Mouse (Mus musculus) testis, adult 2 months (tissue): ENCODE measurements at regions not wholly inside any gene's neighbourhood (a gene's known extent, or its start where the extent isn't known, plus 50 kb on each side); places are given as distances from the start of the nearest gene placed in this dataset.

ENCODE experiments used
- H3K27ac ChIP-seq: fragments of 200-500 bp; 2 replicates; pipeline ENCODE4 v1.5.1; 2012; ENCODE audit warnings: low read depth, low read length; ENCODE audit not compliant: control insufficient read depth, insufficient read depth
- H3K27me3 ChIP-seq: fragments of 200-500 bp; 2 replicates; pipeline ENCODE4 v1.6.1; 2012; ENCODE audit warnings: mild to moderate bottlenecking, low read length, moderate library complexity; ENCODE audit not compliant: control insufficient read depth, insufficient read depth
- H3K36me3 ChIP-seq: fragments of 200-500 bp; 2 replicates; pipeline ENCODE4 v1.6.1; 2012; ENCODE audit warnings: mild to moderate bottlenecking, low read length; ENCODE audit not compliant: control insufficient read depth, insufficient read depth
- H3K4me1 ChIP-seq: fragments of 200-500 bp; 2 replicates; pipeline ENCODE4 v1.6.1; 2012; ENCODE audit warnings: low read length; ENCODE audit not compliant: control insufficient read depth, insufficient read depth
- H3K4me3 ChIP-seq: fragments of 200-500 bp; 2 replicates; pipeline ENCODE4 v1.5.1; 2012; ENCODE audit warnings: low read depth, mild to moderate bottlenecking, low read length, moderate library complexity, mixed read lengths; ENCODE audit not compliant: control insufficient read depth
- CTCF ChIP-seq: fragments of 200-500 bp; IDR thresholded peaks from 2 replicates; pipeline ENCODE4 v1.5.1; 2012; ENCODE audit warnings: low read depth, mild to moderate bottlenecking, inconsistent platforms, low read length, moderate library complexity; ENCODE audit not compliant: control insufficient read depth, insufficient read depth, insufficient replicate concordance
- POLR2A ChIP-seq: fragments of 200-500 bp; IDR thresholded peaks from 2 replicates; pipeline ENCODE4 v1.6.1; 2012; ENCODE audit warnings: low read depth, mild to moderate bottlenecking, inconsistent platforms, low read length, moderate library complexity; ENCODE audit not compliant: control insufficient read depth

DNA sequence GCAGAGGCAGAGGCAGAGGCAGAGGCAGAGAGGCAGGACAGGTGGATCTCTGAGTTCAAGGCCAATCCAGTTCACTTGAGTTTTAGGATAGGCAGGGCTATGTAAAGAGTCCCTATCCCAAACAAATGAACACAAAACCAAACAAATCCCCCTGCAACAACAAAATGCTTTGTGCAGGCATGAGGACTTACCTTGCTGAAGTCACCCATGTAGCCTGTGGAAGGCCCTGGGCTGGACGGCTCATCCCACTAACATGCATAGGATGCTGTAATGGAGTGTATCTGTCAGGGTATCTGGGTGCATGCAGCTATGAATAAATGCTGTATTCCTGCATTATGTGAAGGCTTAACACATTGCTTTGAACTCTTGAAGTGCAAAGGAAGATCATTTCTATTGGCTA, 74.3 kb upstream of the Otx2 start:
- peaks cover 7% of the 10 kb centered on the region for H3K4me1 ChIP-seq
- H3K36me3 ChIP-seq: no peaks in the 10 kb centered on the region
- no peak overlapping the region for H3K27ac ChIP-seq
- no peak for TF ChIP-seq CTCF
- TF ChIP-seq POLR2A: no peak
- H3K4me3 ChIP-seq: no peak overlapping the region
- H3K27me3 ChIP-seq: no peaks in the 10 kb centered on the region

DNA sequence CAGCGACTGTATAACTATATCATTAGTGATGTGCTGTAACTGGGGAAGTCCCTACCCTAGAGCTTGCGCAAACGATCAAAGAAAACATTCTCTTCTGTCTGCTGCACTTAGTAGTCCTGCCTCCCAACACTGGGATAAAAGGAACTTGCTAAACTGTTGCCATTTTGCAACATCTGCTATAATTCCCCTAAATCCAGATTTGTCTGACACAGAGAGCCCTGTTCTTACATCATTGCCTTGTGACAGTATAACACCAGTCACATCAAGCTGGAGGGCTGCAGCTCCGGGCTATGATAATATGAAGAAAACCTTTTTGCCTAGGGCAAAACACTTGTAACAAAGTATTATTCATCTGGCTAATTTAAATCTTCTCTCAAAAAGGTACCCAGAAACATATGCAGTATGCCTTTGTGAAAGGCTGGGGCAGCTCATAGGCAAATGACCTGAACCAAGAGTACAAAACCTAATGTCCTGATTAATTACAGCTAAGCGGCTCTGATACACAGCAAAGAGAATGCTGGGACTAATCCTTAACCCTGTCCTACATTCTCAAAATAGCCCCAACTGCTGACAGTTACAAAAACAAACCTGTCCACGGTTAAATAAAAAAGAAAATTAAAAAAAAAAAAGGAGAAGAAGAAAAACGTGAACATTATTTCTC, 67.5 kb upstream of the Otx2 start:
- Histone ChIP-seq H3K4me1 (peaks cover 3% of the 10 kb centered on the region; the same call in 1 of the 2 replicates), H3K36me3 (no peaks in the 10 kb centered on the region), H3K27ac (no peak overlapping the region), H3K27me3 (no peaks in the 10 kb centered on the region), H3K4me3 (no peak overlapping the region)
- TF ChIP-seq POLR2A (no peak), CTCF (no peak)

- Histone ChIP-seq H3K27me3 (no peaks in the 10 kb centered on the region), H3K27ac (no peak overlapping the region), H3K4me3 (no peak overlapping the region), H3K4me1 (peaks cover 3% of the 10 kb centered on the region; the same call in 1 of the 2 replicates), H3K36me3 (no peaks in the 10 kb centered on the region)
- no peak for TF ChIP-seq CTCF
- TF ChIP-seq POLR2A: no peak
Measured at GRCm38 (mm10) chr14:48739121-48739520, 65.5 kb upstream of the Otx2 start.

DNA sequence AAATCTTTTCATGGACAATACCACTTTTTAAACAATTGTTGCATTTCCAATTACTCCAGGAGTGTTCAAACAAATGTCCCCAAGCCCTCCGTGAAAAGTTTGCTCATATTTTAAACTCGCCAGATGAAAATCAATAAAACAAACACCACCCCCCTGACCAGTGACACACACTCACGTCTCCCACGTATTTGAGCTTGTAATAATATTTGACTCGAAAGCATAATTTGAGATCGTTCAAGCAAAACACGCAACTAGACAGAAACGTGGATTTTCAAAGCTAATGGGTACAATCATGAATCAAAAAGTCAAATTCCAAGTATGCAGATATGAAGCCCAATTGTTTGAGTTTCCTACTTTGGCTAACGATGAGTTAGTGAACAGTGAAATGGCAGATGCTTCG, 65.0 kb upstream of the Otx2 start:
- Histone ChIP-seq H3K27me3 (no peaks in the 10 kb centered on the region), H3K4me1 (peaks cover 3% of the 10 kb centered on the region; the same call in 1 of the 2 replicates), H3K36me3 (no peaks in the 10 kb centered on the region), H3K27ac (no peak overlapping the region), H3K4me3 (no peak overlapping the region)
- TF ChIP-seq POLR2A (no peak), CTCF (no peak)

DNA sequence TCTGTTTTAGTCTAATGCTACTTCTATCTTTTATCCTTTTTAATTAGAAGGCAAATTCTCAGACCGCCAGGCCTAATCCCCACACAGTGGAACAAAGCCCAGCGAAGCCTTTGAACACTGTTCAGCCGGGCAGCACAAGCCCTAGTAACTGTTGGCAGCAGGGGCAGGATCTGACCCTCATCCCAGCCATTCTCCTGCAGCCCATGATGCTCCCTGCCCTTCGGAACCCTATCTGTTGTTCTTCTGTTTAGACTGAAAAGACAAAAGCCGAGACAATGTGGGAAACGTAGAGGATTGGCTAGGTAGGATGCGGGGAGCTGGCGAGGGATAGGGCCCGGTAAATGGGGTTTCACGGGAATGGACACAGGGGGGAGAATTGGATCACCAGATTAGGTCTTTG, 64.6 kb upstream of the Otx2 start:
- Histone ChIP-seq H3K36me3 (no peaks in the 10 kb centered on the region), H3K27ac (no peak overlapping the region), H3K27me3 (no peaks in the 10 kb centered on the region), H3K4me3 (no peak overlapping the region), H3K4me1 (peaks cover 3% of the 10 kb centered on the region; the same call in 1 of the 2 replicates)
- TF ChIP-seq POLR2A (no peak), CTCF (no peak)

DNA sequence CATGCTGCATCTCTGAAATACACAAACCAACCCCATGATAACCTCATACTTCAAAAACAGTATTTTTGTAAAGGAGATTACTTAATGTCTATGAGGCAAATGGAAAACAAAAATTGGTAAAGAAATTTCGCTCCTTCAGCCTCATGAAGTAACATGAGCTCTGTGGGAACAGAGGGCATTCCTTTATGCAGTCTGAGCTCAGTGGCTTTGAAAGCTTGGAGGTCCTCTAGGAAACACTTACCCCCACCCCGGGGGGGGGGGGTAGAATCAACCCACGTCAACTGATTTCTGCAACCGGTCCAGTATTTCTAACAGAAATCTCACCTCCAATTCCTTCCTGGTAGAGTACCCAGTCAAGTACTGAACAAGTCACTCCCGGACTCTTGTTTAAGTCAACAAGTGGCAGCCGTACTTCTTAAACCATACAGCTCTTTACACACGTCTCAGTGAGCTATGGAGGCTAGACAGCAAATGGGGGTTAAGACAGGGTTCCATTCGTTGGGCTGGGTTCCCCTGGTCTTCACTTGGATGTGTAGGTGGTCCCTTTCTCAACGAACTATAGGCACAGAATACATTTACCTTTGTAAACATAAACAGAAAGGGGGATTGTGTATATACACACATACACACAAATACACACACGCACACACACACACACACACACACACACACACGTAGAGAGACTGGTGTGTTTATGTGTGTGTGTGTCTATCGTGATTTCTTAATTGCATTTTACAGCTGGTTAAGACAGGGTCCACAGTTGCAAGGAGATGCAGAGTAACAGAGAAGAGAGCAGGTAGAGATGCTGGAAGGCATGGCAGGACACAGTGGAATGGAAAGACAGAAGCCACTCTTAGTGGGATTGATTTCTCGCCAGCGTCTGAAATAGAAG, 63.6 kb upstream of the Otx2 start:
- Histone ChIP-seq H3K36me3 (no peaks in the 10 kb centered on the region), H3K27me3 (no peaks in the 10 kb centered on the region), H3K27ac (0 out of 2 replicates have a peak overlapping the region, but pooled peaks have one; percentile 29), H3K4me1 (peaks cover 3% of the 10 kb centered on the region; the same call in 1 of the 2 replicates), H3K4me3 (no peak overlapping the region)
- TF ChIP-seq CTCF: no peak
- TF ChIP-seq POLR2A: no peak

DNA sequence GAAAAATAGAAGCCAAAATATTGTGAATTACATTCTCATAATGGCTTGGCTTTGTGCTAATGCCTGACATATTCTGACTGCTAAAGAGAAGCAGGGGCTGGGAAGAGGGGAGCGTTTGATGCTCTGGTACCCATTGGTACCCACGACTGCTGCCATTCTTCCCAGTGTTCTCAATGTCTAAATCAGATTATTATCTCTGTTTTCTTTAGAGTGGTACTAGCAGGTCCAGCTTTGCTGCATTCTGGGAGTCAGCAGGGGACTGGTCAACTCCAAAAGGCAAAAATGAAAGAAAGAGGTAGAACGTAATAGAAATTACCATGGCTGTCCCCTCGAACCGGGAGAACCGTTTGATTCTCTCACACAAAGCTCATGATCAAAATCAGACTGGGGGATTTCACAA, 62.6 kb upstream of the Otx2 start:
- TF ChIP-seq POLR2A: no peak
- TF ChIP-seq CTCF: no peak
- Histone ChIP-seq H3K4me1 (peaks cover 3% of the 10 kb centered on the region; the same call in 1 of the 2 replicates), H3K36me3 (no peaks in the 10 kb centered on the region), H3K27ac (no peak overlapping the region), H3K4me3 (no peak overlapping the region), H3K27me3 (no peaks in the 10 kb centered on the region)
